Mouse (Mus musculus) MEL (cell line): ENCODE measurements around the gene Ctnnbl1. TPM values are rescaled to one million over a fixed set of nuclear protein-coding genes. Genes with fewer than 3 reads are reported as not detected.

Experiments
- DNase-seq: peaks from one replicate; pipeline ENCODE4 v3.0.0; 2011; ENCODE audit warnings: low read depth, low spot score
- H3K27ac ChIP-seq: 2 replicates; pipeline ENCODE4 v1.5.1; 2012; ENCODE audit warnings: low read depth, mild to moderate bottlenecking, control low read depth, low read length, moderate library complexity; ENCODE audit not compliant: control insufficient read depth
- H3K27me3 ChIP-seq, 2 experiments: fragments of 150-350 bp in 1 of 2; sonication (generic) in 1 of 2; 2 replicates each; pipeline ENCODE4 v1.6.1; 2012; ENCODE audit warnings: low read length in 2 of 2, mild to moderate bottlenecking in 2 of 2, improper control_type of control experiment in 1 of 2, moderate library complexity in 1 of 2; ENCODE audit not compliant: insufficient read depth in 2 of 2, control insufficient read depth in 1 of 2
- H3K36me3 ChIP-seq, 2 experiments: 2 replicates each; pipeline ENCODE4 v1.6.1; 2012 to 2014; ENCODE audit warnings: low read length in 2 of 2, improper control_type of control experiment in 1 of 2, inconsistent platforms in 1 of 2, mild to moderate bottlenecking in 1 of 2; ENCODE audit not compliant: insufficient read depth in 2 of 2, control insufficient read depth in 1 of 2
- H3K4me1 ChIP-seq, 2 experiments: fragments of 150-350 bp in 1 of 2; sonication (generic) in 1 of 2; 2 replicates each; pipeline ENCODE4 v1.6.1; 2012; ENCODE audit warnings: low read length in 2 of 2, improper control_type of control experiment in 1 of 2, mild to moderate bottlenecking in 1 of 2; ENCODE audit not compliant: insufficient read depth in 2 of 2, control insufficient read depth in 1 of 2
- H3K4me3 ChIP-seq, 2 experiments: fragments of 150-350 bp in 1 of 2; sonication (generic) in 1 of 2; 2 replicates each; pipeline ENCODE4 v1.5.1; 2012; ENCODE audit warnings: low read depth in 2 of 2, low read length in 2 of 2, mild to moderate bottlenecking in 2 of 2, moderate library complexity in 2 of 2, control low read depth in 1 of 2, improper control_type of control experiment in 1 of 2; ENCODE audit not compliant: control insufficient read depth in 1 of 2, insufficient read depth in 1 of 2
- H3K79me2 ChIP-seq: 2 replicates; pipeline ENCODE4 v1.6.1; 2012; ENCODE audit warnings: mild to moderate bottlenecking, low read length, moderate library complexity; ENCODE audit not compliant: control insufficient read depth, poor library complexity, insufficient read depth
- H3K9ac ChIP-seq: 2 replicates; pipeline ENCODE4 v1.6.1; 2012; ENCODE audit warnings: low read depth, mild to moderate bottlenecking, control low read depth, low read length, moderate library complexity; ENCODE audit not compliant: control insufficient read depth, poor library complexity, severe bottlenecking
- H3K9me3 ChIP-seq: fragments of 150-350 bp; sonication (generic); replicated peaks from 2 replicates; pipeline ENCODE4 v1.6.1; 2012; ENCODE audit warnings: mild to moderate bottlenecking, low read length, improper control_type of control experiment, moderate library complexity; ENCODE audit not compliant: insufficient read depth
- BHLHE40 ChIP-seq: IDR thresholded peaks from 2 replicates; pipeline ENCODE4 v1.6.1; 2012; ENCODE audit warnings: low read depth, mild to moderate bottlenecking, inconsistent platforms, low read length, improper control_type of control experiment, borderline replicate concordance
- CHD1 ChIP-seq: IDR thresholded peaks from 2 replicates; pipeline ENCODE4 v1.6.1; 2012; ENCODE audit warnings: low read depth, mild to moderate bottlenecking, inconsistent platforms, low read length, improper control_type of control experiment
- EP300 ChIP-seq, 2 experiments: IDR thresholded peaks; 2 replicates each; pipeline ENCODE4 v1.6.1; 2011; ENCODE audit warnings: improper control_type of control experiment in 2 of 2, low read length in 2 of 2, low read depth in 1 of 2, mild to moderate bottlenecking in 1 of 2
- ETS1 ChIP-seq: IDR thresholded peaks from 2 replicates; pipeline ENCODE4 v1.6.1; 2012; ENCODE audit warnings: low read depth, mild to moderate bottlenecking, inconsistent platforms, low read length, improper control_type of control experiment, moderate library complexity
- GATA1 ChIP-seq: IDR thresholded peaks from 2 replicates; pipeline ENCODE4 v1.6.1; 2011; ENCODE audit warnings: low read depth, low read length, improper control_type of control experiment
- HCFC1 ChIP-seq: IDR thresholded peaks from 2 replicates; pipeline ENCODE4 v1.6.1; 2012; ENCODE audit warnings: low read depth, mild to moderate bottlenecking, inconsistent platforms, low read length, improper control_type of control experiment, moderate library complexity
- JUND ChIP-seq: IDR thresholded peaks from 2 replicates; pipeline ENCODE4 v1.6.1; 2011; ENCODE audit warnings: low read depth, mild to moderate bottlenecking, improper control_type of control experiment, low read length
- KAT2A ChIP-seq: conservative IDR thresholded peaks from 2 replicates; pipeline ENCODE4 v1.6.1; 2012; ENCODE audit warnings: low read depth, low read length, improper control_type of control experiment, inconsistent platforms
- MXI1 ChIP-seq: IDR thresholded peaks from 2 replicates; pipeline ENCODE4 v1.6.1; 2011; ENCODE audit warnings: mild to moderate bottlenecking, low read depth, low read length, improper control_type of control experiment
- MYB ChIP-seq: IDR thresholded peaks from 2 replicates; pipeline ENCODE4 v1.6.1; 2011; ENCODE audit warnings: mild to moderate bottlenecking, low read depth, low read length, improper control_type of control experiment
- NELFE ChIP-seq: IDR thresholded peaks from 2 replicates; pipeline ENCODE4 v1.6.1; 2011; ENCODE audit warnings: low read depth, low read length, improper control_type of control experiment
- NRF1 ChIP-seq: IDR thresholded peaks from 2 replicates; pipeline ENCODE4 v1.6.1; 2014; ENCODE audit warnings: low read depth, mild to moderate bottlenecking, inconsistent platforms, low read length, improper control_type of control experiment, moderate library complexity; ENCODE audit not compliant: poor library complexity, insufficient read depth, severe bottlenecking
- POLR2A ChIP-seq, 2 experiments: IDR thresholded peaks; 2 replicates each; pipeline ENCODE4 v1.6.1; 2011 to 2012; ENCODE audit warnings: low read length in 2 of 2, mild to moderate bottlenecking in 2 of 2, control low read depth in 1 of 2, improper control_type of control experiment in 1 of 2, low read depth in 1 of 2, moderate library complexity in 1 of 2; ENCODE audit not compliant: control insufficient read depth in 1 of 2, insufficient read depth in 1 of 2, poor library complexity in 1 of 2
- RAD21 ChIP-seq: IDR thresholded peaks from 2 replicates; pipeline ENCODE4 v1.6.1; 2011; ENCODE audit warnings: mild to moderate bottlenecking, low read depth, low read length, improper control_type of control experiment
- RCOR1 ChIP-seq: IDR thresholded peaks from 2 replicates; pipeline ENCODE4 v1.6.1; 2012; ENCODE audit warnings: low read depth, mild to moderate bottlenecking, inconsistent platforms, low read length, improper control_type of control experiment
- SIN3A ChIP-seq: IDR thresholded peaks from 2 replicates; pipeline ENCODE4 v1.6.1; 2012; ENCODE audit warnings: low read length, improper control_type of control experiment, inconsistent platforms
- TAL1 ChIP-seq: IDR thresholded peaks from 2 replicates; pipeline ENCODE4 v1.6.1; 2012; ENCODE audit warnings: mild to moderate bottlenecking, inconsistent platforms, low read length, moderate library complexity, mixed read lengths
- UBTF ChIP-seq: IDR thresholded peaks from 2 replicates; pipeline ENCODE4 v1.6.1; 2012; ENCODE audit warnings: low read depth, mild to moderate bottlenecking, inconsistent platforms, low read length, improper control_type of control experiment, moderate library complexity, borderline replicate concordance; ENCODE audit not compliant: insufficient read depth
- ZC3H11A ChIP-seq: IDR thresholded peaks from 2 replicates; pipeline ENCODE4 v1.6.1; 2012; ENCODE audit warnings: low read depth, mild to moderate bottlenecking, inconsistent platforms, low read length, improper control_type of control experiment
- polyA plus RNA-seq, 2 experiments: library from polyadenylated mRNA; stranded (reverse) in 1 of 2; unstranded in 1 of 2; fragments of >175 nt in 1 of 2; fragments of >200 nt in 1 of 2; gene quantifications; 2 replicates each; pipeline versions ENCODE4 v1.2.1 to v1.2.4; 2012; ENCODE audit warnings: low replicate concordance in 2 of 2, low read depth in 1 of 2; ENCODE audit not compliant: insufficient read length in 2 of 2, insufficient read depth in 1 of 2, missing spikeins in 1 of 2
- total RNA-seq: library from RNA; depleted of rRNA; stranded (reverse); fragments of 300-350 nt; gene quantifications from 2 replicates; pipeline ENCODE4 v1.2.3, GENCODE M21; 2012; rRNA removed

Gene Ctnnbl1
- total and polyA plus RNA-seq, 3 experiments = 60.7 to 61.7 TPM; not detected in 1

DNA sequence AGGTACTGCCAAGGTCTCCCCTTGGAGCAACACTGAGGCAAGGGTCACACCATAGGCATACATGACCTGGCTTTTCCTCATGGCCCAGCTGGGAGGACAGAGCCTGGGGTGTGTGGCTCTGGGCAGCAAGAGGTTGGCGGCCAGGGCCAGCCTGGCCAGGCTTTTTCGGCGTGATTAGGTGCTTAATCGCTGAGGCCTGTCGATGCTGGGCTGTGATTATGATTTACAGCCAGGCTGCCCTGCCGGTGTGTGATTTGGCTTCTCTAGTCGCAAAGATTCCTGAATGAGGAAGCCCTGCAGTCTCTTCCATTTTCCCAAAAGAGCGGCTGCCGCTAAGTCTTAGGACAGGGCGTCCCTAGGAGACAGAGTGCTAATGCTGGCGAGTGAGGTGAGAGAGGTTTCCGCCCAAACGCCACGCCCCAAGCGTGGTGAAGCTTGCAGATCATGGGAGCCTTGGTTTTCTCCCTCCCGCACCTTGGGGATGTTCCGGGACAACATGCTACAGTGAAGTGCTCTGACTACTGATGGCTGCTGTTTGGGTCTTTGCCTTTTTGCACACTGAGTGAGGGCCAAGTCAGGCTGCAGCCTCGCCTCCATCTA lies 203.5 kb downstream of the Ctnnbl1 start:
- Histone ChIP-seq H3K36me3 (no peaks in the 10 kb centered on the region), H3K4me3 (no peak overlapping the region), H3K79me2 (no peaks in the 10 kb centered on the region)
- TF ChIP-seq HCFC1 = no peak
- TF ChIP-seq MXI1 = no peak
- no peak for TF ChIP-seq NELFE
- TF ChIP-seq KAT2A = no peak
- no peak for TF ChIP-seq GATA1
- TF ChIP-seq RAD21 = no peak
- TF ChIP-seq CHD1 = no peak
- no peak for TF ChIP-seq NRF1
- TF ChIP-seq RCOR1 = no peak
- TF ChIP-seq SIN3A = no peak
- no peak for TF ChIP-seq POLR2A (IDR thresholded peaks at IDR 0.05; ENCODE audit: control insufficient read depth in 1 of 2, insufficient read depth in 1 of 2, low read depth in 1 of 2, low read length in 2 of 2, poor library complexity in 1 of 2)
- TF ChIP-seq EP300 (IDR thresholded peaks at IDR 0.05; ENCODE audit: low read depth in 1 of 2, low read length in 2 of 2) = no peak
- TF ChIP-seq TAL1 = no peak
- no peak for TF ChIP-seq ETS1
- TF ChIP-seq UBTF = no peak
- no peak for TF ChIP-seq ZC3H11A
- TF ChIP-seq MYB = no peak
- TF ChIP-seq BHLHE40 = no peak
- no peak for TF ChIP-seq JUND
- TF ChIP-seq, all 39 proteins: peak for 0
- no peaks in the 10 kb centered on the region for H3K27me3 ChIP-seq
- no peak overlapping the region for H3K27ac ChIP-seq
- H3K9me3 ChIP-seq = no peaks in the 10 kb centered on the region
- no peak overlapping the region for H3K9ac ChIP-seq
- no peak for DNase-seq
- peaks cover 0 to under 1% of the 10 kb centered on the region in 2 experiments; a peak in 1 of 4 replicates for H3K4me1 ChIP-seq

Other genes with a start within 250 kb of the Ctnnbl1 start
- gene Nnat, start 177.3 kb upstream of the Ctnnbl1 start, total RNA-seq = 0.49 and 0.92 TPM in 2 replicates
- 1 to 10 TPM in 1 of 2 experiments, not detected in 1; 1.5 TPM for gene Nnat, start 177.3 kb upstream of the Ctnnbl1 start, polyA plus RNA-seq
- gene Blcap, start 166.1 kb upstream of the Ctnnbl1 start, total RNA-seq = 10.5 and 11.6 TPM in 2 replicates
- gene Blcap, start 166.1 kb upstream of the Ctnnbl1 start, polyA plus RNA-seq = 10 to 100 TPM in 1 of 2 experiments, not detected in 1; 19.1 TPM
- gene Vstm2l, start 177.3 kb downstream of the Ctnnbl1 start, total RNA-seq = not detected in 2 replicates
- not detected for gene Vstm2l, start 177.3 kb downstream of the Ctnnbl1 start, polyA plus RNA-seq